Mouse (Mus musculus): ENCODE measurements at regions not wholly inside any gene's neighbourhood (a gene's known extent, or its start where the extent isn't known, plus 50 kb on each side); places are given as distances from the start of the nearest gene placed in this dataset.

- no peak for TF ChIP-seq POLR2A (IDR thresholded peaks at IDR 0.05; ENCODE audit: control insufficient read depth, extremely low read depth, insufficient read depth, low read length, poor library complexity)
- TF ChIP-seq CTCF (IDR thresholded peaks at IDR 0.05; ENCODE audit: borderline replicate concordance, control insufficient read depth, extremely low read depth, insufficient read depth, low read length, poor library complexity): no peak
Measured at GRCm38 (mm10) chr16:51751878-51752277, 279.1 kb upstream of the Cblb start.

Measured in thymus, adult 2 months (tissue).